Mouse (Mus musculus): ENCODE data around the gene Wnt10b.

The Wnt10b gene

DNA sequence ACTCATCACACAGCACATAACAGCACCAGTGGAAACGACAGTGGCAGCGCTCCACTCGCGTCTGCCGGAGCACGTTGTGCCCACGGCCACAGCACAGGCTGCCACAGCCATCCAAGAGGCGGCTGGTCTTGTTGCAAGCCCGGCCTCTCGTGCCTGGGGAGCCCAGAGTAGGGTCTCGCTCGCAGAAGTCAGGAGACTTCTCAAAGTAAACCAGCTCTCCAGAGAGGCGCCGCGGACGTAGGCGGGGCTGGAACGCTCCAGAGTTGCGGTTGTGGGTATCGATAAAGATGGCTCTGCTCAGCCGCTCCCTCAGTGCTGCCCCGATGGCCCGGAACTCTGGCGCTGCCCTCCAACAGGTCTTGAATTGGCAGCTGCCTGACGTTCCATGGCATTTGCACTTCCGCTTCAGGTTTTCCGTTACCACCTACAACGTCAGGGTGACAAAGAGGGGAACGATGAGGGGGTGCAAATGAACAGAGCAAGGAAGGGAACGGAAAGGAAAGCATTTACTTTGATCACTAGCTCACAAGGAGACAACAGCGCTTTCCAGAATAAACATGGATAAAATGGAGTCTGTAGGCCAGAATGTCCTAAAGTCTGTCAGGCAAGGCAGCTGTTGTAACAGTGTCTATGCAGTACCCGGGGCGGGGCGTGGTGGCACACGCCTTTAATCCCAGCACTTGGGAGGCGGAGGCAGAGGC lies 5.3 kb downstream of the Wnt10b start:
- TF ChIP-seq POU5F1 (IDR thresholded peaks at IDR 0.05; ENCODE audit: borderline replicate concordance, low read length) (no peak), NANOG (IDR thresholded peaks at IDR 0.05; ENCODE audit: borderline replicate concordance, low read length) (no peak), CTCF (conservative IDR thresholded peaks at IDR 0.05; ENCODE audit: low read length) (no peak)
- Histone ChIP-seq H3K4me1 (replicated peaks; ENCODE audit: low read depth, low read length) (peaks cover 56% of the 10 kb centered on the region), H3K36me3 (ENCODE audit: insufficient read depth, low read length) (no peaks in the 10 kb centered on the region), H3K27me3 (ENCODE audit: insufficient read depth, low read length) (peaks cover 96% of the 10 kb centered on the region), H3K9me3 (ENCODE audit: low read length) (no peaks in the 10 kb centered on the region), H3K4me3 (replicated peaks; ENCODE audit: low read length) (peak overlapping the region; percentile 63)

GRCm38 (mm10) chr15:98771813-98772425 lies 6.0 kb downstream of the Wnt10b start:
- no peak for TF ChIP-seq NANOG (IDR thresholded peaks at IDR 0.05; ENCODE audit: borderline replicate concordance, low read length)
- TF ChIP-seq POU5F1 (IDR thresholded peaks at IDR 0.05; ENCODE audit: borderline replicate concordance, low read length), result no peak
- TF ChIP-seq CTCF (conservative IDR thresholded peaks at IDR 0.05; ENCODE audit: low read length), result no peak
- no peaks in the 10 kb centered on the region for H3K36me3 ChIP-seq (ENCODE audit: insufficient read depth, low read length)
- H3K27me3 ChIP-seq (ENCODE audit: insufficient read depth, low read length), result peaks cover 89% of the 10 kb centered on the region
- H3K9me3 ChIP-seq (ENCODE audit: low read length), result no peaks in the 10 kb centered on the region
- H3K4me1 ChIP-seq (replicated peaks; ENCODE audit: low read depth, low read length), result peaks cover 48% of the 10 kb centered on the region
- peak overlapping the region; percentile 63 for H3K4me3 ChIP-seq (replicated peaks; ENCODE audit: low read length)

- H3K36me3 ChIP-seq (ENCODE audit: insufficient read depth, low read length), result no peaks in the 10 kb centered on the region
These were observed 9.7 kb downstream of the Wnt10b start for GRCm38 (mm10) chr15:98768259-98768658.

DNA sequence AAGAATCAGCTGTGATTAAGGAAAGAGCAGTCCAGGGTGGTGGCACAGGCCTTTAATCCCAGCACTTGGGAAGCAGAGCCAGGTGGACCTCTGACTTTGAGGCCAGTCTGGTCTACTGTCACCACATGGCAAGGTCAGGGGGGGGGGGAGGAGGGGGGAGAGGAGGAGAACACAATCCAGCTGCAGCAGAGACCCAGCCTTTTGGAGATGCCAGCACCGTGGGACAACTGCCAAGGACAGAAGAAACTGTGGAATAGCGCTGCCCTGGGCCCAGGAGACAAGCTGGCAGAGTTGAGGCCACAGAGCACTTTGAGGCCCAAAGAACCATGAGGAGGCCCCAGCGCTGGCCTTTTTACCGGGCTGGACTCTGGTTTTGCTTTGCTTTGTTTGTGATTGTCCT lies 12.0 kb downstream of the Wnt10b start:
- Histone ChIP-seq H3K4me1 (replicated peaks; ENCODE audit: low read depth, low read length) (peaks cover 25% of the 10 kb centered on the region), H3K9me3 (ENCODE audit: low read length) (no peaks in the 10 kb centered on the region), H3K4me3 (replicated peaks; ENCODE audit: low read length) (no peak overlapping the region), H3K36me3 (ENCODE audit: insufficient read depth, low read length) (peaks cover 7% of the 10 kb centered on the region), H3K27me3 (ENCODE audit: insufficient read depth, low read length) (peaks cover 43% of the 10 kb centered on the region)
- no peak for TF ChIP-seq POU5F1 (IDR thresholded peaks at IDR 0.05; ENCODE audit: borderline replicate concordance, low read length)
- TF ChIP-seq CTCF (conservative IDR thresholded peaks at IDR 0.05; ENCODE audit: low read length), result no peak
- no peak for TF ChIP-seq NANOG (IDR thresholded peaks at IDR 0.05; ENCODE audit: borderline replicate concordance, low read length)

More at GRCm38 (mm10) chr15:98768259-98768658, 9.7 kb downstream of the Wnt10b start:
- Histone ChIP-seq H3K27me3 (ENCODE audit: insufficient read depth, low read length) (peaks cover 66% of the 10 kb centered on the region), H3K9me3 (ENCODE audit: low read length) (no peaks in the 10 kb centered on the region), H3K4me3 (replicated peaks; ENCODE audit: low read length) (no peak overlapping the region), H3K4me1 (replicated peaks; ENCODE audit: low read depth, low read length) (peaks cover 34% of the 10 kb centered on the region)
- TF ChIP-seq NANOG (IDR thresholded peaks at IDR 0.05; ENCODE audit: borderline replicate concordance, low read length) (no peak), POU5F1 (IDR thresholded peaks at IDR 0.05; ENCODE audit: borderline replicate concordance, low read length) (no peak)

- peaks cover 36% of the 10 kb centered on the region for H3K36me3 ChIP-seq (ENCODE audit: insufficient read depth, low read length)
- H3K4me3 ChIP-seq (replicated peaks; ENCODE audit: low read length), result peak within 1 kb of the TSS; percentile 99
- no peaks in the 10 kb centered on the region for H3K9me3 ChIP-seq (ENCODE audit: low read length)
- peaks cover 15% of the 10 kb centered on the region for H3K27me3 ChIP-seq (ENCODE audit: insufficient read depth, low read length)
- TF ChIP-seq NANOG (IDR thresholded peaks at IDR 0.05; ENCODE audit: borderline replicate concordance, low read length) (no peak), CTCF (conservative IDR thresholded peaks at IDR 0.05; ENCODE audit: low read length) (no peak), POU5F1 (IDR thresholded peaks at IDR 0.05; ENCODE audit: borderline replicate concordance, low read length) (no peak)
- H3K4me1 ChIP-seq (replicated peaks; ENCODE audit: low read depth, low read length), result peaks cover 32% of the 10 kb centered on the region
These were observed 15.1 kb downstream of the Wnt10b start, which contains the start of gene Arf3 for GRCm38 (mm10) chr15:98762670-98763529. Gene Arf3, minus strand, starts transcription at chr15:98763214.

DNA sequence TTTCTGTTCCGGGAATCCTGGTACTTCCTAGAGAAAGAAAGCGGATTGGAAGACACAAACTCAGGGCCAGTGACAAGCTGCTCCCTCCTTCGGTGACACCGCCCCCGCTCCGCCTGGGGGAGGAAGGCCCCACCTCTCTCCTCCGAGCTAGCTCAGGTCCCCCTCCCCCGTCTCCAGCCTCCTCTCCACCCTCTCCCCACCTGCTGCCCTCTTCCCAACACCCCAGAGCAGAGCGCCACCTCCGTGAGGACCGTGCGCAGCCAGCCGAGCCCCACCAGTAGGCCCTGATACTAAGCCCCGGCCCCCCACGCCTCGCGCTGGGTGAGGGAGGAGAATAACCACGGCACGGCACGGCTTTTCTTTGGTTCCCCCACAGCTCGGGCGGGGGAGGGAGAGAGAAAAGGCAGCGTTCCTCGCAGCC lies 15.7 kb downstream of the Wnt10b start:
- Histone ChIP-seq H3K9me3 (ENCODE audit: low read length) (no peaks in the 10 kb centered on the region), H3K36me3 (ENCODE audit: insufficient read depth, low read length) (peaks cover 40% of the 10 kb centered on the region), H3K4me1 (replicated peaks; ENCODE audit: low read depth, low read length) (peaks cover 32% of the 10 kb centered on the region), H3K4me3 (replicated peaks; ENCODE audit: low read length) (peak overlapping the region; percentile 99), H3K27me3 (ENCODE audit: insufficient read depth, low read length) (peaks cover 12% of the 10 kb centered on the region)
- TF ChIP-seq POU5F1 (IDR thresholded peaks at IDR 0.05; ENCODE audit: borderline replicate concordance, low read length) (no peak), CTCF (conservative IDR thresholded peaks at IDR 0.05; ENCODE audit: low read length) (no peak), NANOG (IDR thresholded peaks at IDR 0.05; ENCODE audit: borderline replicate concordance, low read length) (no peak)

DNA sequence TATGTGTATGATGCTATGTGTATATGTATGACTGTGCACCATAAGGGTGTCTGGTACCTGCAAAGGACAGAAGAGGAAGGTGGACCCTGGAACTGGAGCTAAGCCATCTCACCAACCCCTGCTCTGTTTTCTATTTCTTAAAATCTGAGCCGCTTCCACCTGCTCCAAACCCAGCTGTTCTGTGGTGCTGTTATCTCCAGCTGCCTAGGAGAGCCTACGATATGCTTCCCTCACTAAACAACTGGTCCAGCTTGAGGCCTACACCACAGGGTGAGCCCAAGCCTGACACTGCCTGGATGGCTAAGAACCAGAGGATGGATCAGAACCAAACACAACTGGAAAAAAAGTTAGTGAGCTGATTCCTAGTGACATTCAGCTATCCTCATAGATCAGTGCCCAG lies 23.8 kb downstream of the Wnt10b start:
- Histone ChIP-seq H3K36me3 (ENCODE audit: insufficient read depth, low read length) (peaks cover 63% of the 10 kb centered on the region), H3K4me3 (replicated peaks; ENCODE audit: low read length) (no peak overlapping the region), H3K27me3 (ENCODE audit: insufficient read depth, low read length) (no peaks in the 10 kb centered on the region), H3K4me1 (replicated peaks; ENCODE audit: low read depth, low read length) (peaks cover 50% of the 10 kb centered on the region), H3K9me3 (ENCODE audit: low read length) (no peaks in the 10 kb centered on the region)
- no peak for TF ChIP-seq CTCF (conservative IDR thresholded peaks at IDR 0.05; ENCODE audit: low read length)
- no peak for TF ChIP-seq NANOG (IDR thresholded peaks at IDR 0.05; ENCODE audit: borderline replicate concordance, low read length)
- no peak for TF ChIP-seq POU5F1 (IDR thresholded peaks at IDR 0.05; ENCODE audit: borderline replicate concordance, low read length)

GRCm38 (mm10) chr15:98753021-98753423 lies 24.9 kb downstream of the Wnt10b start:
- no peaks in the 10 kb centered on the region for H3K9me3 ChIP-seq (ENCODE audit: low read length)
- no peak overlapping the region for H3K4me3 ChIP-seq (replicated peaks; ENCODE audit: low read length)
- peaks cover 56% of the 10 kb centered on the region for H3K4me1 ChIP-seq (replicated peaks; ENCODE audit: low read depth, low read length)
- H3K27me3 ChIP-seq (ENCODE audit: insufficient read depth, low read length), result no peaks in the 10 kb centered on the region
- peaks cover 55% of the 10 kb centered on the region for H3K36me3 ChIP-seq (ENCODE audit: insufficient read depth, low read length)
- no peak for TF ChIP-seq CTCF (conservative IDR thresholded peaks at IDR 0.05; ENCODE audit: low read length)
- no peak for TF ChIP-seq POU5F1 (IDR thresholded peaks at IDR 0.05; ENCODE audit: borderline replicate concordance, low read length)
- no peak for TF ChIP-seq NANOG (IDR thresholded peaks at IDR 0.05; ENCODE audit: borderline replicate concordance, low read length)
